Mouse (Mus musculus): ENCODE measurements around the gene Diablo. TPM values are rescaled to one million over a fixed set of nuclear protein-coding genes. Genes with fewer than 3 reads are reported as not detected.

The Diablo gene
- polyA plus RNA-seq, 1 experiment from 2014 or later = 95.4 TPM

DNA sequence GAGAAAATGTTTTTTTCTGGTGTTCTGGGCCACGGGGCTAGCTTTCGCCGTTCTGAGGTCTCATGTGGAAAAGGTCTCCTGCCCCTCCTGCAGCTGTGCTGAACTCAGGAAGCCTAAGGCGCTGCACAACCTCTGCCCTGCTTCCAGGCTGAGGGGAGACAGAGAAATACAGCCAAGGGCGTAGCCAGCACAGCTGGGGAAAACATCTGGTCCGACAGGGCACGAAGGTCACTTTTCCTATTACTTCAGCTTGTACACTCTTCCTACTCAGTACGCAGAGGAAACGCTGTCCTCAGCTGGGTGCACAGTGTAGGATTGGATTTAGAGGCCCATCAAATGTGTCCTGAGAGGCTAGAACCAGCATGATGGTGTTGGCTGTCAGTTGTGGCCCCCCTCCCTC is 34.0 kb downstream of the Diablo start:
- H3K4me2 ChIP-seq = no peak overlapping the region
- WGBS = 38% methylated on average over 9 of the region's 9 CpGs

DNA sequence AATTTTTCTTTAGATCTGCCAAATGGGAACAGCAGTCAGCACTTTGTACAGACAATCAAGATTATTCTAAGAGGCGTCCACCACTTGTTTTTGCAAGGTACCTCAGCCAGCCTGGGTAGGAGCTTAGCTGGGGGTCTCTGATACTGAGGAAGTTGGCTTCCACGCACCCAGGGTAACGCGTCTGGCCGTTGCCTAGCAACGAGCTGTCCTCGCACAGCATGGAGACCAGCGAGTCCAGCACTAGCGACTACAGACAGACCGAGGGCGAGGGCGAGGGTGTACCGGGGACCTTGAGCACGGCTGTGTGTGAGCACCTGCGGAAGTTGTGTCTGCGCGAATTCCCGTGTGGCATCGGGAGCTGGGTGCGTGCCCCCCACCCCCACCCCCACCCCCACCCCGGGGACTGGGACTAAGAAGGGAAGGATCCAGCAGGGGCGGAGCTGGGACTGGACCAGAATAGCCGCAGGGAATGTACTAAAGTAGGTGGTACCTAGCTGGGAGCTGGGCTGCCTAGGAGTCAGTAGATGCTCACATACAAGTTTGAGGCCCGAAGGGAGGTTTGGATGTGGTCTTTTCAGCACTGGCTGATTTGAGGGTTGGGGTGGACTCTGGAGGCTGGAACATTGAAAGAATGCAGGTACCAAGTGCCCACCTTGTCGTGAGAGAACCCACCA is 34.7 kb downstream of the Diablo start, which contains the start of the genes Lrrc43 and Il31:
Lrrc43 (plus strand) TSS at position 194 of the 674 bp plus-strand sequence.
Il31 (minus strand) TSS at position 378 of the 674 bp plus-strand sequence.
- Histone ChIP-seq H3K36me3 (no peaks in the 10 kb centered on the region), H3K4me3 (no peak within 1 kb of the TSS), H3K27ac (no peak within 1 kb of the TSS), H3K4me1 (peaks cover 7% of the 10 kb centered on the region), H3K9ac (no peak within 1 kb of the TSS), H3K27me3 (no peaks in the 10 kb centered on the region), H3K4me2 (peak within 1 kb of the TSS; percentile 29; the same call in 1 of the 2 replicates), H3K9me3 (no peaks in the 10 kb centered on the region)
- ATAC-seq (ENCODE audit: insufficient number of reproducible peaks, low FRiP score, low TSS enrichment, low read depth) = no peak; the same call in 1 of the 2 replicates
- WGBS = 8% methylated on average over 25 of the region's 25 CpGs

More for the DNA sequence above, 34.0 kb downstream of the Diablo start:
- Histone ChIP-seq H3K4me1 (peaks cover 7% of the 10 kb centered on the region), H3K27ac (no peak overlapping the region), H3K9ac (no peak overlapping the region), H3K27me3 (no peaks in the 10 kb centered on the region), H3K9me3 (no peaks in the 10 kb centered on the region), H3K36me3 (no peaks in the 10 kb centered on the region), H3K4me3 (no peak overlapping the region)
- no peak for ATAC-seq (ENCODE audit: insufficient number of reproducible peaks, low FRiP score, low TSS enrichment, low read depth)

GRCm38 (mm10) chr5:123487659-123488395 is 36.1 kb downstream of the Diablo start:
- no peak for ATAC-seq (ENCODE audit: insufficient number of reproducible peaks, low FRiP score, low TSS enrichment, low read depth)
- Histone ChIP-seq H3K9me3 (no peaks in the 10 kb centered on the region), H3K27me3 (no peaks in the 10 kb centered on the region), H3K4me2 (no peak overlapping the region), H3K9ac (no peak overlapping the region), H3K27ac (no peak overlapping the region), H3K4me1 (peaks cover 7% of the 10 kb centered on the region), H3K4me3 (no peak overlapping the region), H3K36me3 (no peaks in the 10 kb centered on the region)
- 81% methylated on average over 11 of the region's 11 CpGs for WGBS

DNA sequence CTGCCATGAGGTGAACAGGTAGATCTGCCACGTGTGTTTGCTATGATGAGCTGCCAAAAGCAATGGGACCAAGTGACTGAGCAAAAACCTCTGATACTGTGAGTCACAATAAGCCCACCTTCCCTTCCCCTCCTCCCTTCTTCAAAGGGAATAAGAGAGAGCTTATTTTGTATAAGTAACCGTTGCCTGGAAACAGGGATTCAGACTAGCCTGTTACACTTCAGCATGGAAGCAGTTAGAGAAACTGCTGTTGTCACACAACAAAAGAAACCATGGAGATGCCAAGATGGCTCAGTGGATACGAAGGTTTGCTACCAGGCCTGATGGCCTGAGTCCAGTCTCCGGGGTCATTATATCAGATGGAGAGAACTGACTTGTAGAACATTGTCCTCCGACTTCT is 50.2 kb downstream of the Diablo start:
- Histone ChIP-seq H3K9ac (no peak overlapping the region), H3K4me3 (no peak overlapping the region), H3K36me3 (no peaks in the 10 kb centered on the region), H3K4me1 (peaks cover 5% of the 10 kb centered on the region), H3K27me3 (no peaks in the 10 kb centered on the region), H3K27ac (no peak overlapping the region), H3K4me2 (no peak overlapping the region), H3K9me3 (no peaks in the 10 kb centered on the region)
- 81% methylated on average over 5 of the region's 5 CpGs for WGBS
- no peak for ATAC-seq (ENCODE audit: insufficient number of reproducible peaks, low FRiP score, low TSS enrichment, low read depth)

GRCm38 (mm10) chr5:123470784-123471400 is 53.1 kb downstream of the Diablo start:
- Histone ChIP-seq H3K9me3 (no peaks in the 10 kb centered on the region), H3K27ac (peak overlapping the region; percentile 17; the same call in 1 of the 2 replicates), H3K9ac (no peak overlapping the region), H3K4me1 (peaks cover 5% of the 10 kb centered on the region), H3K27me3 (no peaks in the 10 kb centered on the region), H3K36me3 (no peaks in the 10 kb centered on the region), H3K4me2 (peak overlapping the region; percentile 36), H3K4me3 (peak overlapping the region; percentile 7; the same call in 1 of the 2 replicates)
- no peak for ATAC-seq (ENCODE audit: insufficient number of reproducible peaks, low FRiP score, low TSS enrichment, low read depth)
- WGBS = 19% methylated on average over 10 of the region's 10 CpGs

- H3K9me3 ChIP-seq = no peaks in the 10 kb centered on the region
- H3K27me3 ChIP-seq = no peaks in the 10 kb centered on the region
- 69% methylated on average over 1 of the region's 1 CpGs for WGBS
- no peak overlapping the region for H3K4me2 ChIP-seq
- no peak for ATAC-seq (ENCODE audit: insufficient number of reproducible peaks, low FRiP score, low TSS enrichment, low read depth)
- no peaks in the 10 kb centered on the region for H3K36me3 ChIP-seq
- no peak overlapping the region for H3K27ac ChIP-seq
- no peaks in the 10 kb centered on the region for H3K4me1 ChIP-seq
- no peak overlapping the region for H3K9ac ChIP-seq
- H3K4me3 ChIP-seq = no peak overlapping the region
Measured at GRCm38 (mm10) chr5:123464638-123465037, 59.3 kb downstream of the Diablo start.

DNA sequence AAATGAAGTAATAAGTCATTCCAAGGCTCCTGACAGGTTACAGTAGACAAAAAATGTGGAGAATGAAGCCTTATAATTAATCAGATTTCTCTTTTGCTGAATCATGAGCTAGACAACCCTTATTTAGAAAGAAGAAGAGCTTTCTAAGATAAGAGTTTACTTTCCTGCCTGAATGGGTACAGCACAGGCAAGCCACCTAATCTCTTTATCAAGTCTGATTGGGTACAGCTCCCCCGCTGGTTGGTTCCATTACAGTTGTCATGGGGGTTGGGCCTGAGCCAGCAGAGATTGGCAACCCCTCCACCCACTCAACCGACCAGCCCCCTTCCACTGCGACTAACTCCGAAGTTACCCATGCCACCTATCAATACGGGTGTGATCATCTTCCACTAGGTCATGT is 62.6 kb downstream of the Diablo start:
- Histone ChIP-seq H3K36me3 (peaks cover 4% of the 10 kb centered on the region), H3K27ac (no peak overlapping the region), H3K4me3 (no peak overlapping the region), H3K4me2 (no peak overlapping the region), H3K27me3 (no peaks in the 10 kb centered on the region), H3K4me1 (no peaks in the 10 kb centered on the region), H3K9ac (no peak overlapping the region), H3K9me3 (no peaks in the 10 kb centered on the region)
- ATAC-seq (ENCODE audit: insufficient number of reproducible peaks, low FRiP score, low TSS enrichment, low read depth) = no peak
- WGBS = 67% methylated on average over 5 of the region's 5 CpGs

Small RNA genes lying within 50 kb of the gene (microRNA-seq; reads per million reads assigned to microRNA genes)
- 1.0 reads per million for gene Mir7647

Other genes with a start within 250 kb of the Diablo start
- gene Bcl7a, start 180.3 kb downstream of the Diablo start, polyA plus RNA-seq (2015; fragmentation: Nextera tagmentation; extraction: Ambion mirVana) = 20.4 and 22.3 TPM in 2 replicates
- gene Mlxip, start 129.4 kb downstream of the Diablo start, polyA plus RNA-seq (2015; fragmentation: Nextera tagmentation; extraction: Ambion mirVana) = 12.7 and 13.7 TPM in 2 replicates
- not detected in 2 replicates for gene Lrrc43, start 34.9 kb downstream of the Diablo start, polyA plus RNA-seq (2015; fragmentation: Nextera tagmentation; extraction: Ambion mirVana)
- gene Il31, start 34.7 kb downstream of the Diablo start, polyA plus RNA-seq (2015; fragmentation: Nextera tagmentation; extraction: Ambion mirVana) = not detected in 2 replicates
- 0.12 and 0.58 TPM in 2 replicates for gene B3gnt4, start 13.7 kb downstream of the Diablo start, polyA plus RNA-seq (2015; fragmentation: Nextera tagmentation; extraction: Ambion mirVana)
- gene Gm49027, start 1.3 kb upstream of the Diablo start, polyA plus RNA-seq (2015; fragmentation: Nextera tagmentation; extraction: Ambion mirVana) = 0.44 and 0.46 TPM in 2 replicates
- gene Vps33a, start 48.9 kb upstream of the Diablo start, polyA plus RNA-seq (2015; fragmentation: Nextera tagmentation; extraction: Ambion mirVana) = 25.7 and 29.7 TPM in 2 replicates
- 45.4 and 46.6 TPM in 2 replicates for gene Clip1, start 160.4 kb upstream of the Diablo start, polyA plus RNA-seq (2015; fragmentation: Nextera tagmentation; extraction: Ambion mirVana)
- 62.3 and 62.7 TPM in 2 replicates for gene Zcchc8, start 196.9 kb upstream of the Diablo start, polyA plus RNA-seq (2015; fragmentation: Nextera tagmentation; extraction: Ambion mirVana)
- 109 and 111 TPM in 2 replicates for gene Rsrc2, start 225.2 kb upstream of the Diablo start, polyA plus RNA-seq (2015; fragmentation: Nextera tagmentation; extraction: Ambion mirVana)
- gene Kntc1, start 225.5 kb upstream of the Diablo start, polyA plus RNA-seq (2015; fragmentation: Nextera tagmentation; extraction: Ambion mirVana) = 20.1 and 21.0 TPM in 2 replicates

All from limb, embryonic 15.5 days (tissue).